Mouse (Mus musculus) heart, embryonic 11.5 days (tissue): ENCODE measurements around the gene Prepl. TPM values are rescaled to one million over a fixed set of nuclear protein-coding genes. Genes with fewer than 3 reads are reported as not detected.

Experiments
- ATAC-seq: fragments of 200-750 bp; cut with Nextera tagmentation; replicated peaks from 2 replicates; pipeline ENCODE4 v1.8.0; 2017; ENCODE audit warnings: moderate library complexity; ENCODE audit not compliant: insufficient number of reproducible peaks, low FRiP score, low TSS enrichment
- H3K27ac ChIP-seq: fragments of 300-500 bp; sonication (generic); 2 replicates; pipeline ENCODE4 v1.5.1; 2014; ENCODE audit warnings: mild to moderate bottlenecking, low read depth, low read length
- H3K27me3 ChIP-seq: fragments of 300-500 bp; sonication (generic); 2 replicates; pipeline ENCODE4 v1.6.1; 2014; ENCODE audit warnings: mild to moderate bottlenecking, low read length, mixed read lengths; ENCODE audit not compliant: control insufficient read depth, insufficient read depth
- H3K36me3 ChIP-seq: fragments of 300-500 bp; sonication (generic); 2 replicates; pipeline ENCODE4 v1.6.1; 2014; ENCODE audit warnings: mild to moderate bottlenecking, low read length, moderate library complexity, mixed read lengths; ENCODE audit not compliant: control insufficient read depth, insufficient read depth
- H3K4me1 ChIP-seq: fragments of 300-500 bp; sonication (generic); 2 replicates; pipeline ENCODE4 v1.6.1; 2014; ENCODE audit warnings: low read length; ENCODE audit not compliant: control insufficient read depth, insufficient read depth
- H3K4me2 ChIP-seq: fragments of 300-500 bp; sonication (generic); 2 replicates; pipeline ENCODE4 v1.6.1; 2014; ENCODE audit warnings: mild to moderate bottlenecking, moderate library complexity
- H3K4me3 ChIP-seq: fragments of 300-500 bp; sonication (generic); 2 replicates; pipeline ENCODE4 v1.5.1; 2014; ENCODE audit warnings: low read depth, low read length
- H3K9ac ChIP-seq: fragments of 300-500 bp; sonication (generic); 2 replicates; pipeline ENCODE4 v1.6.1; 2014; ENCODE audit warnings: mild to moderate bottlenecking, low read depth, low read length, moderate library complexity
- H3K9me3 ChIP-seq: fragments of 300-500 bp; sonication (generic); replicated peaks from 2 replicates; pipeline ENCODE4 v1.6.1; 2016; ENCODE audit warnings: low read length; ENCODE audit not compliant: control insufficient read depth
- WGBS: fragments of 180-500 bp; shearing (Covaris S2); extraction: QIAGEN DNeasy Blood & Tissue Kit; methylation state at CpG from one replicate; pipeline ENCODE4 v1.1.7; 2014; ENCODE audit not compliant: insufficient replicate concordance; 5-methylcytosine and 5-hydroxymethylcytosine counted together
- polyA plus RNA-seq: library from polyadenylated mRNA; unstranded; fragments of >200 nt; fragmentation: Nextera tagmentation; extraction: Ambion mirVana; gene quantifications from 2 replicates; pipeline ENCODE4 v1.2.1, GENCODE M21; 2014

Gene Prepl
- polyA plus RNA-seq, result 27.1 and 32.5 TPM in 2 replicates

DNA sequence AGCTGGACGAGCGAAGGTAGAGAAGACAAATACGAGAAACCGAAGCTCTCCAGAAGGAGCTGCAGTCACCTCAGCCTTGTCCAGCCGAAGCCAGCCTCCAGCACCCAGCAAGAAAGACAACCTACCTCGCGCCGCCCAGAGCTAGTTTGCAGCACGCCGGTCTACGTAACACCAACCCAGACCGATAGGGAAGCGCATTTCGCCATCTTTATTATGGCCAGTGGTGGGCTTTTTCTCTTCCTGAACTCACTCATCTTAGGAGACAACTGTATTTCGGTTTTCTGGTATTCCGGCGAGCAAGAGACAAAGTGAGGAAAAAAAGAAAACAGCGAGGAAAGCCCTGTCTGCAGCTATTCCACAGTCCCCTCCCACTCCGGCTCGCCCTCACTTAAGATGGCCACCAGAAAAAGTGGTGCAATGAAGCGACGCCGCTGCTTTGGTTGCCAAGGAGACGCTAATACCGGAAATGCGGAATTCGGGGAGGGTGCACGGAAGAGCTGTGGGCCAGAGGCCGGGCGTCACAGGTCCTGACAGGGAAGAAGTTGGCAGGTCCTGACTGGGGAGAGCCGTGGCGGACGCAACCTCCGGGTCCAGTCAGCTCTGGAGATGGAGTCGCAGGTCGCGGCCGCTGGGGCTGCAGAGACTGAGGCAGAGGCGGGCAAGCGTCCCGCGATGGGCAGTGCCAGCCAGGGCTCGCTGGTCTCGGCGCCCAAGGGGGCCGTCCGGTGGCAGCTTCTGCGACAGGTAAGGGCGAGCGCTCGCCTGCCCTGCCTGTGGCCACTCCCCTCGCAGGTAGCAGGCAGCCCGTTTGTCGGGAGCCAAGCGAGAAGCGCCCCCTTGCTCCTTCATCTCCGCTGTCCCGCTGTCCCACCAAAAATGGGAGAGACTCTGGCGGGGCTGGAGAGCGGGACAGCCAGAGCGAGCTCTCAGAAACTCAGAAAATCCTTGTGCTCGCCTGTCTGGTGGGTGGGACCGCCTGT is at the start of gene Prepl, which contains the start of gene Camkmt:
TSS of gene Prepl (minus strand) at position 122 of the 980 bp plus-strand sequence.
TSS of gene Camkmt (plus strand) at position 433 of the 980 bp plus-strand sequence.
- ATAC-seq, result peak; percentile 98

GRCm38 (mm10) chr17:85138393-85138792 is 48.4 kb upstream of the Prepl start:
- Histone ChIP-seq H3K4me2 (no peak overlapping the region), H3K27ac (no peak overlapping the region), H3K9ac (no peak overlapping the region), H3K9me3 (no peaks in the 10 kb centered on the region), H3K27me3 (no peaks in the 10 kb centered on the region), H3K4me3 (no peak overlapping the region), H3K4me1 (no peaks in the 10 kb centered on the region), H3K36me3 (no peaks in the 10 kb centered on the region)
- ATAC-seq, result no peak
- 75% methylated on average over 1 of the region's 1 CpGs for WGBS

More for the DNA sequence above, at the start of gene Prepl, which contains the start of gene Camkmt:
- no peaks in the 10 kb centered on the region for H3K9me3 ChIP-seq
- peak within 1 kb of the TSS; percentile 85 for H3K27ac ChIP-seq
- H3K4me1 ChIP-seq, result peaks cover 7% of the 10 kb centered on the region
- H3K9ac ChIP-seq, result peak within 1 kb of the TSS; percentile 82
- under 1% methylated on average over 63 of the region's 63 CpGs for WGBS
- H3K27me3 ChIP-seq, result no peaks in the 10 kb centered on the region
- peak within 1 kb of the TSS; percentile 89 for H3K4me2 ChIP-seq
- H3K36me3 ChIP-seq, result no peaks in the 10 kb centered on the region
- H3K4me3 ChIP-seq, result peak within 1 kb of the TSS; percentile 95

- 34% methylated on average over 4 of the region's 4 CpGs for WGBS
Observed at GRCm38 (mm10) chr17:85116643-85117042, 26.6 kb upstream of the Prepl start.

GRCm38 (mm10) chr17:85113441-85113840 is 23.4 kb upstream of the Prepl start:
- H3K9ac ChIP-seq, result no peak overlapping the region
- WGBS, result 76% methylated on average over 8 of the region's 8 CpGs
- H3K27ac ChIP-seq, result no peak overlapping the region
- H3K4me2 ChIP-seq, result no peak overlapping the region
- H3K36me3 ChIP-seq, result no peaks in the 10 kb centered on the region
- ATAC-seq, result no peak
- no peaks in the 10 kb centered on the region for H3K4me1 ChIP-seq
- no peaks in the 10 kb centered on the region for H3K27me3 ChIP-seq
- H3K4me3 ChIP-seq, result no peak overlapping the region
- H3K9me3 ChIP-seq, result no peaks in the 10 kb centered on the region

More at GRCm38 (mm10) chr17:85116643-85117042, 26.6 kb upstream of the Prepl start:
- Histone ChIP-seq H3K4me1 (peaks cover 6% of the 10 kb centered on the region), H3K4me2 (no peak overlapping the region), H3K9me3 (no peaks in the 10 kb centered on the region), H3K36me3 (no peaks in the 10 kb centered on the region), H3K27me3 (no peaks in the 10 kb centered on the region), H3K9ac (no peak overlapping the region), H3K27ac (no peak overlapping the region), H3K4me3 (no peak overlapping the region)
- no peak for ATAC-seq

DNA sequence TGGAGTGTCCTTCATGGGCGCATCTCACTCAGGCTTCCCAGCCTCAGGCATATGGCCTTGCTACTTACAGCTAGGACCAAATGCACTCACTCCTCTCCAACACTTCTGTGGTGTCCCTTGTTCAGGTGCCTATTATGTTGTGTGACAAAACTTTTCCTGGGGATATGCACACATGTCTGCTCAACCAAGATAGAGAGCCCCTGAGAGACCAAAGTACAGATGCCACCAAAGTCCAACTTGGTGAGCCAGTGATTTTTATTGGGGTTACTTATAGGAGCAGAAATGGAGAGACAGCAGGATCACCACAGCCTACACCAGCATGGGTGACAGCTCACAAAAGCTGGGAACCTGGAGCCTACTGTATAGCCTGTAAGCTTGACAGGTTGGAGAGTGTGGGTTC is 20.6 kb upstream of the Prepl start:
- Histone ChIP-seq H3K4me3 (no peak overlapping the region), H3K9me3 (no peaks in the 10 kb centered on the region), H3K4me1 (no peaks in the 10 kb centered on the region), H3K27ac (no peak overlapping the region), H3K4me2 (no peak overlapping the region), H3K9ac (no peak overlapping the region), H3K36me3 (no peaks in the 10 kb centered on the region), H3K27me3 (no peaks in the 10 kb centered on the region)
- ATAC-seq, result no peak
- 96% methylated on average over 1 of the region's 1 CpGs for WGBS

DNA sequence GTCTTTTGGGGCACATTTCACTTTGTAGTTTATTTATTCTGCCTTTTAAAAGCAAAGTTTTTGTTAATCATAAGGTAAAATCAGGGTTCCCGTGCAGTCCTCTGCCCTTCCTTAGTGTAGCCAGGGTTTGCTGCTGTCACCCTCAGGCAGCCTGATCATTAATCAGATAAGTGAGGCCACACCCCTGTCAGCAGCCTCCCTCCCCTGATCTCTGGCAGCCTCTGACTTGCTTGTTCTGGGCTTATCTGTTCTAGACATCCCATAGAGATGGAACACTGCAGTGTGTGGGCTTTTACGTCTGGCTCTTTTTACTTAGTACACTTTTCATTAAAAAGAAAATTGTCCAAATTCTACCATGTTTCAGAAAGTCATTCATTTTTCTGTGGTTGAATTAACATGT is 13.3 kb upstream of the Prepl start:
- H3K9ac ChIP-seq, result no peak overlapping the region
- ATAC-seq, result no peak

GRCm38 (mm10) chr17:85101751-85102150 is 11.7 kb upstream of the Prepl start:
- 87% methylated on average over 7 of the region's 7 CpGs for whole genome bisulfite sequencing
- no peaks in the 10 kb centered on the region for H3K4me1 ChIP-seq
- no peaks in the 10 kb centered on the region for H3K9me3 ChIP-seq
- no peaks in the 10 kb centered on the region for H3K27me3 ChIP-seq
- H3K4me2 ChIP-seq, result no peak overlapping the region
- H3K36me3 ChIP-seq, result peaks cover 12% of the 10 kb centered on the region; the same call in 1 of the 2 replicates
- no peak overlapping the region for H3K4me3 ChIP-seq
- ATAC-seq, result no peak
- no peak overlapping the region for H3K27ac ChIP-seq
- H3K9ac ChIP-seq, result no peak overlapping the region

More for the DNA sequence above, 13.3 kb upstream of the Prepl start:
- H3K4me1 ChIP-seq, result no peaks in the 10 kb centered on the region
- WGBS, result 31% methylated on average over 2 of the region's 2 CpGs
- no peak overlapping the region for H3K4me2 ChIP-seq
- H3K36me3 ChIP-seq, result 0 out of 2 replicates have a peak, but pooled peaks cover 9% of the 10 kb centered on the region
- no peaks in the 10 kb centered on the region for H3K9me3 ChIP-seq
- no peaks in the 10 kb centered on the region for H3K27me3 ChIP-seq
- no peak overlapping the region for H3K4me3 ChIP-seq
- H3K27ac ChIP-seq, result no peak overlapping the region

DNA sequence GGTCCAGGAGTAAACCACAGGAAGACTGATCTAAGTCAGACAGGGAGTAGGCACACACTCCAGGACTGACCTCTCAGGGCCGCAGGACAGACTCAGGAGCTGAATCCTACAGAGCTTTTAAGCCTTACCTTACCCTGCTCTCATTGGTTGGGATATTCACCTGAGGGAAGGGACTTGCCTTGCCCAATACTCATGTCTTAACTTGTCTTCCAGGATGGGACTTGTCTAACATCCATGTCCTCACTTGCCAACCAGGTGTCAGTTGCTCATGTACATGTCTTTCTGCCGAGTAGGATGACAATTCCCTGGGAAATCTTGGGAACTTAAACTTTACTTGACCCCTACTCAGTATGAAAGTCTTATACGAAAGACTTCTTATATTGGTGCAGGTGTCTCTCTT is 10.2 kb upstream of the Prepl start:
- Histone ChIP-seq H3K4me2 (no peak overlapping the region), H3K9me3 (no peaks in the 10 kb centered on the region), H3K36me3 (peaks cover 12% of the 10 kb centered on the region; the same call in 1 of the 2 replicates), H3K4me1 (no peaks in the 10 kb centered on the region), H3K9ac (no peak overlapping the region), H3K27ac (no peak overlapping the region), H3K4me3 (no peak overlapping the region), H3K27me3 (no peaks in the 10 kb centered on the region)
- 84% methylated on average over 3 of the region's 3 CpGs for WGBS
- ATAC-seq, result no peak
